ENCODE assay signal across 14 mouse cellular contexts in genomic region chr16:73035210-73035985, GRCm38 (mm10).
DNase-seq lines count a peak whose midpoint lies in the region; ATAC-seq lines count a peak whose summit lies in the region.
"Had no signal": no experiment of that assay in that cellular context is flagged by ENCODE, and none has a peak within 500 bp of the region (broad histone marks: within the 10 kb centered on the region; RNA-seq: fewer than 3 reads in every experiment).

No protein-coding gene starts in this region.

- H3K4me1 ChIP-seq in hindbrain, embryonic 16.5 days (ENCODE audit: control insufficient read depth, insufficient read depth, low read depth, low read length), result no peaks in the 10 kb centered on the region
- H3K4me1 ChIP-seq in hindbrain, embryonic 10.5 days (replicated peaks), result peaks cover 7% of the 10 kb centered on the region; the same call in 1 of the 2 replicates
- H3K4me1 ChIP-seq in forebrain, embryonic 12.5 days, result no peaks in the 10 kb centered on the region
- H3K4me1 ChIP-seq: embryonic facial prominence, embryonic 15.5 days; limb, embryonic 13.5 days; liver, embryonic 15.5 days had no signal

- no peaks in the 10 kb centered on the region for H3K9me3 ChIP-seq in hindbrain, embryonic 16.5 days (ENCODE audit: control insufficient read depth, low read length)
- H3K9me3 ChIP-seq in hindbrain, embryonic 10.5 days, result no peaks in the 10 kb centered on the region
- no peaks in the 10 kb centered on the region for H3K9me3 ChIP-seq in forebrain, embryonic 12.5 days
- H3K9me3 ChIP-seq: limb, embryonic 13.5 days; liver, embryonic 15.5 days had no signal

- intact Hi-C loops in left cerebral cortex, postnatal 36 days (cut with DNase I), result no loop called here

- H3K4me2 ChIP-seq in hindbrain, embryonic 16.5 days (ENCODE audit: low read length), result peak overlapping the region; percentile 37
- H3K4me2 ChIP-seq in forebrain, embryonic 12.5 days, result no peak overlapping the region
- H3K4me2 ChIP-seq: embryonic facial prominence, embryonic 15.5 days; limb, embryonic 13.5 days; liver, embryonic 15.5 days had no signal

- peak overlapping the region; percentile 5; the same call in 1 of the 2 replicates for H3K4me3 ChIP-seq in hindbrain, embryonic 16.5 days (ENCODE audit: low read length)
- no peak overlapping the region for H3K4me3 ChIP-seq in hindbrain, embryonic 10.5 days
- H3K4me3 ChIP-seq in forebrain, embryonic 12.5 days (replicated peaks), result no peak overlapping the region
- H3K4me3 ChIP-seq: embryonic facial prominence, embryonic 15.5 days; limb, embryonic 13.5 days; liver, embryonic 15.5 days had no signal

- no peaks in the 10 kb centered on the region for H3K27me3 ChIP-seq in hindbrain, embryonic 16.5 days (replicated peaks; ENCODE audit: control insufficient read depth, insufficient read depth, low read length)
- no peaks in the 10 kb centered on the region for H3K27me3 ChIP-seq in hindbrain, embryonic 10.5 days (ENCODE audit: insufficient read depth, poor library complexity, severe bottlenecking)
- H3K27me3 ChIP-seq in forebrain, embryonic 12.5 days, result no peaks in the 10 kb centered on the region
- H3K27me3 ChIP-seq: embryonic facial prominence, embryonic 15.5 days; limb, embryonic 13.5 days; liver, embryonic 15.5 days had no signal

- no peaks in the 10 kb centered on the region for H3K36me3 ChIP-seq in hindbrain, embryonic 16.5 days (ENCODE audit: control insufficient read depth, insufficient read depth, low read length)
- H3K36me3 ChIP-seq in hindbrain, embryonic 10.5 days, result peaks cover 38% of the 10 kb centered on the region
- H3K36me3 ChIP-seq in forebrain, embryonic 12.5 days (replicated peaks), result peaks cover 5% of the 10 kb centered on the region
- H3K36me3 ChIP-seq: liver, embryonic 15.5 days had no signal

- no peak overlapping the region for H3K9ac ChIP-seq in hindbrain, embryonic 16.5 days (ENCODE audit: low read depth, low read length)
- no peak overlapping the region for H3K9ac ChIP-seq in forebrain, embryonic 12.5 days
- H3K9ac ChIP-seq: embryonic facial prominence, embryonic 15.5 days; limb, embryonic 13.5 days; liver, embryonic 15.5 days had no signal

- WGBS in hindbrain, embryonic 16.5 days, result 57% methylated on average over 20 of the region's 20 CpGs
- WGBS in hindbrain, embryonic 10.5 days, result 76% methylated on average over 20 of the region's 20 CpGs
- WGBS in forebrain, embryonic 12.5 days, result 84% methylated on average over 20 of the region's 20 CpGs

- H3K27ac ChIP-seq in hindbrain, embryonic 16.5 days (ENCODE audit: low read depth, low read length), result no peak overlapping the region
- no peak overlapping the region for H3K27ac ChIP-seq in hindbrain, embryonic 10.5 days
- no peak overlapping the region for H3K27ac ChIP-seq in forebrain, embryonic 12.5 days
- H3K27ac ChIP-seq: embryonic facial prominence, embryonic 15.5 days; limb, embryonic 13.5 days; liver, embryonic 15.5 days had no signal

- DNase-seq in hindbrain, embryonic 10.5 days (ENCODE audit: low spot score), result no peak
- DNase-seq in Muller cell, postnatal 12 days (ENCODE audit: inconsistent ontology term), result peak; percentile 30
- peak; percentile 80 to 81 for DNase-seq in cerebellum, adult 18-20 months
- peak; percentile 30 to 82 for DNase-seq in cerebellum, postnatal 4 days (ENCODE audit: low spot score in 2 of 2)
- no peak for DNase-seq in ovary, postnatal 10 days (ENCODE audit: low spot score)
- DNase-seq in left cerebral cortex, postnatal 36 days (ENCODE audit: low spot score in 2 of 2), result no peak
- DNase-seq: lung, postnatal 14 days; thymus, postnatal 4 days had no signal

- peak; percentile 88 for ATAC-seq in hindbrain, embryonic 16.5 days
- ATAC-seq in forebrain, embryonic 12.5 days (ENCODE audit: low FRiP score), result no peak
- ATAC-seq: Patski had no signal

Comparison
In these comparisons a context has a peak if more than half of its experiments do, and no peak if none do; other contexts are left out.
1. DNase-seq: peak in Muller cell, postnatal 12 days (single experiment), cerebellum, adult 18-20 months (2 of 2) and cerebellum, postnatal 4 days (2 of 2); none in hindbrain, embryonic 10.5 days (single experiment), ovary, postnatal 10 days (single experiment) and left cerebral cortex, postnatal 36 days (0 of 2).